Mouse (Mus musculus) cerebral cortex, adult 2 months (tissue): Measurements from ENCODE around the gene Chst3.

Source experiments
- WGBS: fragments of 180-500 bp; shearing (Covaris S2); methylation state at CpG from one replicate; pipeline ENCODE4 v1.1.7; 2018; 5-methylcytosine and 5-hydroxymethylcytosine counted together

The Chst3 gene

DNA sequence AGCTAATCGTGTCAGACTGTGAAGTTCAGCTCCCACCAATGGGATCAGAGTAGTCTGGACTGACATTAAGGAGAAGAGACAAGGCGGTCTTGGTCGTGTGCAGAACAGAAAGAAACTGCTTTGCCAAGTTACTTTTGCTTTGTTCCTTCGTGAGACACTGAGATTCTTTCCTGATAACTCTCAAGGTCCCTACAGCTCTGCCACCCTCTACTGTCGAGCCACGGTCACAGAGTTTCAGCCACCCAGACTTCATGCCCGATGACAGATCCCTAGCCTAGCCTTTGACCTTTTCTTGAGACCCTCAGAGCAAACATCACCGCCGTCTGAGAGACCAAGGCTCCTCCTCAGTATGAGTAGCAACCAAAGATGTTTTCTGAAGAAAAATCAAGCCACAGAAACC, 14.9 kb upstream of the Chst3 start:
- 78% methylated on average over 9 of the region's 9 CpGs for WGBS

DNA sequence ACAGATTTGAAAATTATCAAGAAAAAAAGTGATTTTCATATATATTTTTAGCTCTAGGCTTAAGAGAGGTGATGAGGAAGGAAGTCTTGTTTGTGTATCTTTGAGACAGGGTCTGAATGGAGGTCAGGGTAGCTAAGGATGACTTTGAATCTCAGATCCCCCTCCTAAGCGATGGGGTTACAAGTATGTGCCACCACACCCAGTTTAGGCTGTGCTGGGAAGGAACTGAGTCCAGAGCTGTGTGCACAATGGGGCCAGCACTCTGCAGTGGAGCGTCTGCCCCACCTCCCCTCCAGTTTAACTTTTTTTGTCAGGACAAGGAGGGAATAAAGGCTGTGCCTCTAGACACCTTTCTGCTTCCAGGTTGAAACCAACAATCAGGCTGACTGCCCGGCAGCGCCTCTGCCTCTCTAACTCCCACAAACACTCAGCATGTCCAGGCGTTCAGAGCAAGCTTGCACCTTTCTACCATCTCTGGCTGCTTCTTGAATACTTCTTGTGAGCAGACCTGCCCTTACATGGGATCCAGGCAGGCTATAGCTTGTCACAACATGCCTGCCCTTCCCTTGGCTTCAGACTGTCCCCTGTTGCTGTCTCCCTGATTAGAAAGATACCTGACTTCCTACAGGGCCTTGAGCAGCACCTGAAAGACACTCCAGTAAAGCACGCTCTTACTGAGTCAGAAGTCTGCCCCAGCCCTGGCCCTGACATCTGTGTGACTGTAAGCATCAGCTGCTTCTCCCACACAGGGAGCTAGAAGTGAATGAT, 11.4 kb upstream of the Chst3 start:
- 80% methylated on average over 6 of the region's 6 CpGs for WGBS

DNA sequence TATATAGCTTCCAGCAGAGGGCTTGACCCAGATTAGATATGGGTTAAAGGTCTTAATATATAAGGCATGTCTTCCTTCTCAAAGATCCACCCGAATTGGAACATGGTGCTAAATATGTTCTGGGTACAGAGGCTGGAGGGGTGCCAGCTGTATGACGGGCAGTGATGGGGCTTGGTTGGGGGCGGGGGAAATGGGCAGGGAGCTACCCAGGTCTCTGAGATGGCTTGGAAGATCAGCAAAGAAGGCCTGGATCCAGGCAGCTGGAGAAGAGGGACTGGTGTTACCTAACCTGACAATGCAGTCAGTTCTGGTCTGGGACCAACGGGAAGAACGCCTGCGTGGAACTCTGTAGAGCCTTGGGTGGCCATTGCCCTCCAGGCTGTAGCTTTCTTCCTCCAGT, 10.1 kb upstream of the Chst3 start:
- 87% methylated on average over 6 of the region's 6 CpGs for WGBS

DNA sequence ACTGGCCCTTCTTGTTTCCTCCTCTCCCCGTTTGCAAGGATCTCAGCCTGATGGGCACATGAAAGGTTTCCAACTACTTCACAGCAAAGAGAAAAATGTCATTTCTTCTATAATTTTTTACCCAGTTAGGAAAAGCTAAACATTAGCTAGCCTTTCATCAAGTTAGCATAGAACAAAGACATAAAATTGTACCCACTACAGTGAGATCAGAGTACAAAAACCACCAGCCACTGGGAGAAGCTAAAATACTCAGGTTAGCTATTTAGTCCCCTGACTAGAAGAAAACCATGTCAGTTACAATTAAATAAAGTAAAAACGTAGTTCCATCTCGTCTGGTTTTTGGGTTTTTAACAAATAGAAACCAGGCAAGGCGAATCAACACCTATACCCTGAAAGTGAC, 8.6 kb upstream of the Chst3 start:
- WGBS, result 87% methylated on average over 4 of the region's 4 CpGs

DNA sequence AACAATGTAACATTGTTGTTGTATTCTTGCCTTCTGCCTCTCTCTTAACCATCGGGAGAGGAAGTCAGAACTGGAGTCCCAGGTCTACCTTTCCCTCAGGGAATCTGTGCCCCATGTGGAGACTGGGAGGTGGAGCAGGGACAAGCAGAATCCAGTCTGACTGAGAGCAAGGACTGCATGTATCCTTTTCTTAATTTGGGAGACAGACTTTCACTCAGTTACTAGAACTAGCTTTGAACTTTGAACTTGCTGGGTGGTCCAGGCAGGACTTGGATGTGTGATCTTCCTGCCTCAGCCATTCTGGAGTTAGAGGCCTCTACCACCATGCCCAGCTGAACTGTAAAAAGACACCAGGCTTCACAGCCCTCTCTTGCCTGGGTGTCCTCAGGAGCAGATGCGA, 5.5 kb upstream of the Chst3 start:
- WGBS, result 80% methylated on average over 2 of the region's 2 CpGs

DNA sequence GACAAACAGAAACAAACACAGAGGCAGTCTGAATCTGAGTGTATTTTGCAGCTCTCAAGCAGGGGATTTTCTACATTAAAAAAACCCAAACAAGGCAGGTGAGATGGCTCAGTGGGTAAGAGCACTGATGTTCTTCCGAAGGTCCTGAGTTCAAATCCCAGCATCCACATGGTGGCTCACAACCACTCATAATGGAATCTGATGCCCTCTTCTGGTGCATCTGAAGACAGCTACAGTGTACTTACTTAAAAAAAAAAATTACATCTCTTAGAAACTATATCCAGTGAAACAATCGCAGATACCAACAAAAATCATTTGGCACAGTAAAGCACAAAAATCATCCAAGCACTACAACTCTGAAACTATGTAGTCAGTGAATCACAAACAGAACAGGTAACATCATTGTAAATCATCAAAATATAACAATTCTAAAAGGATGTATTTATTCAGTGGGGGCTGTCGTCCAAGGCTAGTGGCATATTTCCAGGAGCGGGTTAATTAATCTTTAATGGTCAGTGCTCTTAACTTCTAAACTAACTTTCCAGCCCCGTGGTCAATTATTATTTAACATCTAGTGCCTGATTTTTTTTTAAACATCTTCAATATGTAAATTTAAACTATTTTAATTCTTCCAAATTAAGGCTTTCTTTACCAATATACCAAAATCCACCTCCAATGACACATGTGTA, 2.7 kb upstream of the Chst3 start:
- WGBS, result 86% methylated on average over 5 of the region's 5 CpGs

DNA sequence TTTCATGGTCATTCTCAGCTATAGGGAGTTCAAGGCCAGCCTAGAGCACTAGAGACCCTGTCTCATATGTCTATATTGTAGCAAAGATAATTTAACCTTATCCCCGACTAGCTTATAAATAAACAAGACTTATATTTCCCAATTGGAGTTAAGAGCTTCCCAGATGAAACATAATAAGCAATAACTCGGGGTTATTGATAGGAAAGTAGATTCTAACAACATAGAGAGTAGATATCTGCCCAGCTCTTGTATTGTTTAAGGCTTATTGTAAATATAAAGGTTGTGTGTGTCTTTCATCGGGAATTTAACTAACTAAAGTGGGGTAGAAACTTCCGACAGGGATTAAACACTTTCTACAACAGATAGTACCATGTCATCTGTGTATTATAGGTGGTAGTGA, 1.5 kb upstream of the Chst3 start:
- 93% methylated on average over 4 of the region's 4 CpGs for WGBS

DNA sequence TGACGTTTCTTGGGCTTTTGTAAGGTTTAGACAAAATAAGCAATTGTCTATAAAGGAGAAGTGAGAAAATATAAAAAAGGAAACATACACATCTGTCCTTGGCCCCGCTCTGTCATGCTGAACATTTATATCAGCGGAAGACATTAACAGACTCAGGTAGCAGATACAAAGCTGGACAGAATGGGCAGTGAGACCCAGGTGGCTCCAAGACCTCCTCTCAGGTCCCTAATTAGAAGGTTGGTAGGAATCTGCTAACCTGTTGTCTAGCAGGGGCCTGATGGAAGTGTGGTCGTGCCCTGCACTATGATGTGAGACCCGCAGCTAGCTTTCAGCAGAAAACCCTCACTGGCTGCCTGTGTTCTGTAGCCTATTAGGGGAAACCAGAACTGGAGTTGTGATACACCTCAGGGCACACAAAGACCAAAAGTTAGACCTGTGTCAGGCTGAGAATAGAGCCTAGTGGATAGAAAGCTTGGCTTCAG, 1.0 kb upstream of the Chst3 start:
- 81% methylated on average over 5 of the region's 5 CpGs for WGBS

DNA sequence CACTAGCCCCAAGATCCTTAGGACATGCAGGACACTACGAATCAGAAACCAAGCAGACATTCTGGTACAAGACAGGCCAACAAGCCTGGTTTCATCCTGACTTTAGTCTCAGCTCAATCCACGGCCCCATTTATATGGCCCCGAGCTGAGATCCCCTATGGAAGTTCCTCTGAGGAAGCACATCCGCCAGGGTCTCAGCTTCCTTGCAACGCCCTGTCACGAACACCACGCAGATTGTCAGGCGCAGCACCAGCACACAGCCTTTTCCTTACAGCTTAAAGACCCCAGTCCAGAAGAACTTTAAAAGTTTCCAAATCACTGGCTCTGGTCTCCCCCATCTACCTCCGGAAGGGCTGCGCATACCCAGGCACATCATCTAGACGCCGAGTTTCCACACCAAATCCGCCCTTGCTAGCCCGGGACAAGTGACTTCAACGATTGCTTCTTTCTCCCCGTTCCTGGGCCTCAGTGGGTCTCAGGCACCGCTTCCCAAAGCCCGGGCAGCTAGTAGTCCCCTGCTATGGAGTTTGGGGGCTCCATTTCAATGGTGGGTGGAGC, 948 bp downstream of the Chst3 start:
- 40% methylated on average over 18 of the region's 18 CpGs for WGBS

DNA sequence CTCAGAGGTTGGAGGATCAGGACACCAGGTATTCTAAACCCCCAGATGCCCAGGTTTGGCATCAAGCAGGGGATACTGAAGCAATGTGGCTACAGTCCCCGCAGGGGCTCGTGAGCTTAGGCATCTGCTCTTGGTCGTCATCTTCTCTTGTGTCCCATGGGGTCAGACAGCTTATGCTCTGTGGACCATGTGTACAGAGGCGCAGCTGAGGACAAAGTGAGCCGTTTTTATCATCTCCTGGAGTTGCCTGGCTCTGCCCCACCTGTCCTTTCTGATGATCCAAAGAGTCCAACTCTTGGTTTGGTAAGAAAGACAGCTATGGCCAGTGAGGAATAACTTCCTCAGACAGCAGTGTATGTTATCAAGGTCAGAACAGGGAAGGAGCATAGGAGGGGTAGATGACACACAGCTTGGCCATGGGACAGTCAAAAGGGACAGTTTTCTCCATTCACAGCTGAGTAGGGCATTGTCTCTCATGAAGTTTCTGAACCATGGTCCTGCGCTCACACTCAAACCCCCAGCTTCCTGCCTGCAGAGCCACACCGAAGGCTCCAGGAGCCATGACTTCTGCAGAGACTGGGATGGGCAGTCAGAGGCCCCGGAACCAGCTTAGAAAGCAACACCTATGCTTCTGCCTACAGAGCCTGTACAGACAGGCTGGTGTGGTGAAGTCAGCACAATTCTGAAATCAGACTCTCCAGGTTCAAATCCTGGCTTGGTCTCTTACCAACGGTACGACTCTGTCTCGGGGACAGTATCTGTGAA, 2.5 kb downstream of the Chst3 start:
- 90% methylated on average over 11 of the region's 11 CpGs for WGBS

DNA sequence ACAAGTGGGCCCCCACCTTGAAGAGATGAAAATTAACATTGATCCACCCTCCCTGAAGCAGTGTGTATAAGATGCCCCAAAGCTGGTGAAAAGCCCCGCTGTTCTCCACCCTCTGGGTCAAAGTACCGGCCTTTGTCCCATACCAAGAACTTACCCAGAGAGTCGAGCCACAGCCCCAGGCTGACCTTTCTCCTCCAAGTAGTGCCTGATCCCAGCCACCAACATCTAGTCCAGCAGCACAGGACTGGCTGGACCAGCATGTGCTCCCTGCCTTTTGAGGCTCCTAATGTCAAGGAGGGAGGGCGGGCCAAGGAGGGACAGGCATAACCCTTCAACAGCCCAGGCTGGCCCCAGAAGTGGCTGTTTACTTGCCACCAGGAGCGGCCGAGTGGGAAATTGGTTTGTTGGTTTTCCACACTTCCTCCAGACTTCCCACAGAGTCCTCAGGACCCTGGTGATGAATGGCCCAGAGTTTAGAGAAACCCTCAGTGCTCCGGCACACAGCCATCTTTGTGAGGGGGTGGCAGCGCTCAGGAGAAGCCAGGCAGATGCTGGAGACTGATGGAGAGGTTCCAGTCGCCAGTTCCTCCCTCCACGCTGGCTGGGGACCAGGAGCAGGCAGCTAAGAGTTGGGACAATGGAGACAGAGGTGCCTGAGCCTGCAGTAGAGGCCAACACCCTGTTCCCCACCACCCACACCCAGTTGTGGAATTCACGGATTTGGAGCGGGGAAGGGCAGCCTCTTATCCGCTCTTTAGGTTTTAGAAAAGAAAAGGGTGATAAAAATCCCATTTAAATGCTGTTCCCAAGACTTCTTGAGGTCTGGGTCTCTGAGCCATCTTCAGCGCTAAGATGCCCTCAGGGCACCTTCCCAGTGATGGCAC, 3.7 kb downstream of the Chst3 start:
- WGBS, result 47% methylated on average over 14 of the region's 14 CpGs

DNA sequence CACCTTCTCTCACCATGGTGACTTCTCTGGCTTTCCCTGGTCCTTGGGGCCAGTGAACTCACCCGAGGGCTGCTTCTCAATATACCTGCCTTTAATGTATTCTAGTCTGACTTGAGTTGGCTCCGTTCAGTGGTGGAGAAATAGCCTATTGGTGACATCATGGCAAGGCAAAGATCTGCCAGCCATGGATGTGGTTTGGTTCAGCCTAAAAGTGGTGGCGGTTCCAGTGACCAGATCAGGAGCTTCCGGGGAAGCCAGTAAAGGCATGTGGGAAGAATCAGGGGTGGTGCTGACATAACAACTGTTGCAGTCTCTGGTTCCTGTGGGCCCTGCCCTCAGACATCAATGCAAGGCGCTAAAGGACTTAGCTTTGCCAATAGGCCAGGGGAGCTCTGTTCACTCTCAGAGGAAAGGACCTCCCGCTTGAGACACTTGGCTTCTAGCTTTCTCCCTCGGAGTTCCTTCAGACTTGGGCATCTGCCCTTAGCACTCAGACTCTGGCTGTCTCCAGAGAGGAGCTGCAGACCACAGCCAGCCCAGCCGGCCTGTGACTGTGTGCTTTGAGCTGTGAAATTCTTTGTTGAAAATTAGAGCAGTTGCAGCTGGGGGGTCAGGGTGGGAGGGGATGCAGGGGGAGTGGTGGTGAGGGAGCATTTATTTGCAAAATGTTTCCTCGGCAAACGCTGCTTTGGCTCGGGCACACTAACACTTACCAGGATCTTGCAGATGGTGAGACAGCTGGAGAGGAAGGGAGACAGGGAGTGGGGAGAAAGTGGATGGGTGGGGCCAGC, 6.3 kb downstream of the Chst3 start:
- 42% methylated on average over 11 of the region's 11 CpGs for WGBS

DNA sequence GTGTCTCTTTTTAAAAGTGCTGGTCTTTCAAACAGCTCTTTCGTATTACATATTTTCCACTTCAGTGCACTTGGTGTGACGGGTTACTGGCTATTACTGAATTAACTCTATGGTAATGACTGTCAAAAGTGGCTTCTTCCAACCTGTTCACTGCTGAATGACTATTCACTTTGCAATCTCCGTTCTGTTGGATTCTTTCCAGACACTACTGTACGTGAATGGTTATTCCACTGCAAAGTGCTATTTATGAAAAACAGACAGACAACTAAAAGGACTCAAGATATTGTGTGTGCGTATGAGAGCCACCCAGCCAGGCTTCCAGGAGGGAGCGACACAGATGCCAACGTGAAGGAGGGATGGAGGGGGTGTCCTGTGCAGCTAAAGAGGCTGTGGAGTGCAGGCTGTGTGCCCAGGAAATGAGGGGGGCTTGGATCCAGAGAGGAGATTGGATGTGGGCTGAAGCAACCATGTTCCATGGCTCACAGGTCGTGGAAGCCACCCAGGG, 7.5 kb downstream of the Chst3 start:
- 48% methylated on average over 8 of the region's 8 CpGs for WGBS

DNA sequence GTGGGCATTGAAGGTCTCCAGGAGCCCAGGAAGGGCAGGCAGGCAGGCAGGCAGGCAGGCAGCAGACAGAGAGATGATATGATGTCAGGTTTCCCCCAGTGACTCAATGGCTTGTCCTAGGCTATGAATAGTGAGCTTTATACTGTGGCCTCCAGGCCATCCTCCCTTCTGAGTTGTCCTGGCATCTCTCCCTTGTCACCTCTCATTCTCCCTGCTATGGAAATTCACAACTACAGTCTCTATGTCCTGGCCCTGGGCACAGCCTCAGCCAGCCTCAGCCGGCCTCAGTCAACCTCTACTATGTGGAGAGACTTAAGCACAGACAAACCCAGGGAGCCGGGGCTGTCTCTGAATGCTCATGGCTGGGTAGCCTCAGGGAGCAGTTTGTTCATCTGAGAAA, 8.6 kb downstream of the Chst3 start:
- 63% methylated on average over 2 of the region's 2 CpGs for WGBS

DNA sequence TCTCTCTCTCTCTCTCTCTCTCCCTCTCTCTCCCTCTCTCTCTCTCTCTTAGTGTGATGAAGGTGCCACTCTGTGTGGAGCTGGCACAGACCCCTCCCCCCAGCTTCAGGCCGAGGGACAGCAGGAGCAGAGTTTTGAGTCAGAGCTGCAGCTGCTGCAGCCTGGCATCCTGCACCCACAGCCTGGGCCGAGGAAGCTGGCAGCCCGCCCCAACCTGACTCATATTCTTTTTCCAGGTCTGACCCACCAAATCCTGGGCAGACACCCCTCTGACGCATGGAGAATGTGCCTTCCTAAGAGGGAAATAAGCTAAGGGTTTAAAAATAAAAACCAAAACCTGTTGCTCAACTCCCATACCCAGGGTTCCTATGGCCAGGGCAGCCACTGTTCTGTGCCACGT, 9.8 kb downstream of the Chst3 start:
- 14% methylated on average over 5 of the region's 5 CpGs for WGBS

DNA sequence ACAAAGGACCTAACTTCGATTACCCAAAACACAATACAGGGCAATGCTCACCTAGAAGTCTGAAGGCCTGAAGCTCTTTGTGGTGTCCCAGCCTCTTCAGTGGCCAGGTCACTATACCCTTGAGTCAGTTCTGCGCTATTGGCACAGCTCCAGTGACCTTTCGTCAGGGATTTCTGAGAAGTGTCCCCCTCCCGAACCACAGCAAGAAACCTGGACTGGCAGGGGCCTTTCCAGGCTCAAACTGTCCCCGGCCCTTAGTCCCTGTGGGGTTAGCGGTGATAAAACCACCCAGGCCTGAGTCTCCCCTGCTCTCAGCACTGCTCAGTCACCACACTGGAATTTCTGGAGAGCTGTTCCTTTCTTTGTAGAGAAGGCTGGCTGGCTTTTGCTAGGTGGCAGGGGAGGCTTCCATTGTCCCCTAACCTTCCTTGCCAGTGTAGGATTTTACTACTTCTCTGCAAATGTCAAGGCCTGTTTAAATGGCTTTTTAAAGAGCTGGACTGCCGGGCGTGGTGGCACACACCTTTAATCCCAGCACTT, 11.8 kb downstream of the Chst3 start:
- 88% methylated on average over 8 of the region's 8 CpGs for WGBS

DNA sequence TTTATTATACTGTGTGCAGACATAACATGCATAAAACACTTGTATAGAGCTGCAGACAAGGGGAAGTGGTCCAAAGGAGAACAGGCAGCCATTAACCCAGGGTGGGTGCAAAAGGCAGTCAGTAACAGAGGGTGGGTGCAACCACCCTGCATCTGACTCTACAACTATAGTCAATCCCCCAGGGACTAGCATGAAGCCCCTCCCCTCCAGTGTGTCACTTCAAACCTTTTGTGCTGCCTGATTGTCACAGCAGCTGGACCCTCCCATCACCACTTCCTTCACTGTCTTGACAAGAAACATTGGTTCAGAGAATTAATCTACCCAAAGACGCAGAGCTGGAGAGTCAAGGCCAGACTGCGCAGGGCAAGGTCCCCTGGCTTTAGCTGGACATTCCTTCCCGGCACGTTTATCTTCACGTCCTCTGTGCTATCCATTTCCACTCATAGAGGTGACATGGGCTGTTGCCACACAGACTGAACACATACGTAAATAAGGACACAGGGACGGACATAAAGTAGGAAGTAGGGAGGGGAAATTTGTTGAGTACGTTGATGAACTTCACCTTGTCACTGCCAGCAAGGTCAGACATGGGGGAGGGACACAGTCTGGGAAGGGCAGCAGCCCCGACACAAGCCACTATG, 13.3 kb downstream of the Chst3 start:
- WGBS, result 87% methylated on average over 9 of the region's 9 CpGs

DNA sequence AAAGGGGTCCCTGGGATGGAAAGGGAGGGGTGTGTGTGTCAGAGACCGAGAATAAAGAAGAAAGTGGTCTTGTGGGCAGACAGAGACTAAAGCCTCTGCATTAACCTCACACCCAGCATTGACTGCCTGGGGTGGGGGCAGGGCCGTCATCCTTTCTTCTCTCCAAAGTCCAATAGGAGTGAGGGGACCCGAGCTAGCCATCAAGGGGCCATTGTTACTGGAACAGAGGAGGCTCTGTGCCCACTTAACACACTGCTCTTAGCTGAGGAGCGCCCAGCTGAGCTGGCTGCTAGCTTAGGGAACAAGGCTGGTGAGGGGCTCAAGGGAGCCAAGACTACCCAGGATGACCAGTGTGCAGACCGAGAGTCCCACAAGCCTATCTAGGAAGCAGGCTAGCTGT, 16.3 kb downstream of the Chst3 start:
- 55% methylated on average over 5 of the region's 5 CpGs for WGBS

DNA sequence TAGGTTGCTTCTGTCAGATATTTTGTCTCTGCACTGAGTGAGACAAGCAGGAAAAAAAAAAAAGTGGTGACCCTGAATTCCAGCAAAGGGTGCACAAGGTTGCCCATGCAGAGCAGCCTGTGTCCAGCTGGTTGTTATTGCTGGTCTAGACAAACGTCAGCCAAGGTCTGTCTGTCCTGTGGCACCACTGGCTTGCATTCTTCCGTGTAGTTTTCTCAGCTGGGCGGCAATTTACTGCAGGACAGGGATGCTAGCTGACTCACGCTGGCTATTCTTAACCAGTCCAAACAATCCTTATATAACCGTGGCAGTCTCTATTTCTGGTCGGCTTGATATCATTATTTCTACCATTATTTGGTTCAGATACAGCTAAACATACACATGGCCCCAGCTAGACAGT, 18.1 kb downstream of the Chst3 start:
- 53% methylated on average over 6 of the region's 6 CpGs for WGBS

DNA sequence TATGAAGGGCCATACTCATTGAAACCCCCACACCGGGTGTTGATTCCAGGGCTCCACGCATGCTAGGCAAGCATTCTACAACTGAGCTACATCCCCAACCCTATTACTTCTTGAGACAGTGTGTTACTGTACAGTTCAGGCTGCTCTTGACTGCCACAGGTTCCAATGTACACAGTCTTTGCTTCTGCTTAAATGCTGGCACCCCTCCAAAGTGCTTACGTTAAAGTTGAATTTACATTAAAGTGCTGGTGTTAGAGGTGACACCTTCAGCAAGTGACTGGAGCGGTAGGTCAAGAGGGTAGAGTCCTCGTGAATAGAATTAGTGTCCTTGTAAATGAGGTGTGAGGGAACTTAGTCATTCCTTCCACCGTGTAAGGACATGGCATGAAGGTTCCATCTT, 19.7 kb downstream of the Chst3 start:
- WGBS, result 92% methylated on average over 6 of the region's 6 CpGs
